Mouse (Mus musculus) hindbrain, postnatal 0 days (tissue): ENCODE measurements around the gene Atp8a1. TPM values are rescaled to one million over a fixed set of nuclear protein-coding genes. Genes with fewer than 3 reads are reported as not detected.

Source experiments
- ATAC-seq: fragments of 200-750 bp; cut with Nextera tagmentation; 2 replicates; pipeline ENCODE4 v1.8.0; 2017; ENCODE audit warnings: mild to moderate bottlenecking, moderate TSS enrichment, moderate library complexity
- DNase-seq: peaks from one replicate; pipeline ENCODE4 v3.0.0-alpha.2; 2015; ENCODE audit warnings: low spot score
- H3K27ac ChIP-seq: fragments of 300-500 bp; sonication (generic); 2 replicates; pipeline ENCODE4 v1.5.1; 2014; ENCODE audit warnings: mild to moderate bottlenecking
- H3K27me3 ChIP-seq: fragments of 300-500 bp; sonication (generic); 2 replicates; pipeline ENCODE4 v1.6.1; 2014; ENCODE audit warnings: low read length, mixed read lengths; ENCODE audit not compliant: insufficient read depth
- H3K36me3 ChIP-seq: fragments of 300-500 bp; sonication (generic); 2 replicates; pipeline ENCODE4 v1.6.1; 2014; ENCODE audit warnings: low read length, mixed read lengths; ENCODE audit not compliant: insufficient read depth
- H3K4me1 ChIP-seq: fragments of 300-500 bp; sonication (generic); 2 replicates; pipeline ENCODE4 v1.6.1; 2014; ENCODE audit warnings: antibody characterized with exemption, low read length, mixed read lengths; ENCODE audit not compliant: insufficient read depth
- H3K4me2 ChIP-seq: fragments of 300-500 bp; sonication (generic); 2 replicates; pipeline ENCODE4 v1.6.1; 2014; ENCODE audit warnings: low read depth, mild to moderate bottlenecking, low read length, moderate library complexity, mixed read lengths
- H3K4me3 ChIP-seq: fragments of 300-500 bp; sonication (generic); 2 replicates; pipeline ENCODE4 v1.5.1; 2014; ENCODE audit warnings: low read length
- H3K9ac ChIP-seq: fragments of 300-500 bp; sonication (generic); replicated peaks from 2 replicates; pipeline ENCODE4 v1.6.1; 2014; ENCODE audit warnings: mild to moderate bottlenecking, low read length, moderate library complexity, mixed read lengths
- H3K9me3 ChIP-seq: fragments of 300-500 bp; sonication (generic); 2 replicates; pipeline ENCODE4 v1.6.1; 2016; ENCODE audit warnings: low read length, mixed read lengths
- CTCF ChIP-seq: IDR thresholded peaks from 2 replicates; pipeline ENCODE4 v1.5.1; 2016; ENCODE audit warnings: antibody characterized with exemption, control low read depth, low read depth
- WGBS: fragments of 180-500 bp; shearing (Covaris S2); extraction: QIAGEN DNeasy Blood & Tissue Kit; methylation state at CpG from one replicate; pipeline ENCODE4 v1.1.7; 2014; 5-methylcytosine and 5-hydroxymethylcytosine counted together
- polyA plus RNA-seq: library from polyadenylated mRNA; unstranded; fragments of >200 nt; fragmentation: Nextera tagmentation; extraction: Ambion mirVana; gene quantifications from 2 replicates; pipeline ENCODE4 v1.2.1, GENCODE M21; 2015
- total RNA-seq: library from RNA; depleted of rRNA; stranded (reverse); fragments of >200 nt; gene quantifications from 2 replicates; pipeline ENCODE4 v1.2.3, GENCODE M21; 2014

Atp8a1 gene
- total and polyA plus RNA-seq, 2 experiments from 2014 or later: 41.1 to 78.2 TPM

DNA sequence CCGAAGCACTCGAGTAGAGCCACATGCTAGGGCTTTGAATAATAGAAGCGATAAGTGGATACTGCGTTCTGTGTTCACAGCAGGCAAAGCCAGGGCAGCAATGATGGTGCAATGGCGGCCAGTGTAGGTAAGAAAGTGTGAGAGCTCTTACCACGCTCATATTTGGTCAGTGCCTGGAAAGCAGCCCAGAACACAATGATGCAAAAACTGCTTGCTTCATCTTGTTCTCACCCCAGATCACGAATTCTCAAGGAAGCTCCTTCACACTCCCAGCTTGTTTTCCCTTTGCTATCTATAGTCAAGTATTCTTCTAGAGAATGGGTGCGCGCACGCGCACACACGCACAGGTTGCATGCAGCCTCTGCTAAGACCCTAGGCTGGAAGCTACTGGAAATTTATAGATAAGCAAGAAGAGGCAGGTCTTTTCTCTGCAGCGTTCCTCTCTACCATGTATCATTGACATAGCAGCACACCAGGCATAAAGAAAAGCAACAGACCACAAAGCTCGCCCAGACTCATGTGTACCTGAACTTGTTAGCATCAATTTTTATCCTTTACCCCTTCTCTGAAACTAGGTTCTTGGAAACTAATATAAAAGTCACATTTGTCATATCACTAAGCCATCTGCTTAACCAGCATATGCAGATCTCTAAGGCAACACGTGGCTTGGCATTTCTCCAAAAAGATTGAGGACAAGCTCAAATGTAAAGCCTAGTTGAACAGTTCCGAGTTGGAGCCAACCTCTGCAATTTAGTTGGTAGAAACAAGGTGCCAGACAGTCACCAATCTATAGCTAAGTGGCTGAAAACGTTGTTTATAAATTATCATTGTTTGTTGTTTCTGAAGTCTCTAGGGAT, 44.8 kb downstream of the Atp8a1 start:
- Histone ChIP-seq H3K4me3 (no peak overlapping the region), H3K4me2 (no peak overlapping the region), H3K27ac (no peak overlapping the region), H3K9me3 (no peaks in the 10 kb centered on the region), H3K36me3 (no peaks in the 10 kb centered on the region), H3K27me3 (no peaks in the 10 kb centered on the region), H3K4me1 (peaks cover 11% of the 10 kb centered on the region; the same call in 1 of the 2 replicates), H3K9ac (no peak overlapping the region)
- ATAC-seq: peak; percentile 28; the same call in 1 of the 2 replicates
- no peak for TF ChIP-seq CTCF
- peak; percentile 81 for DNase-seq
- 72% methylated on average over 17 of the region's 17 CpGs for WGBS

DNA sequence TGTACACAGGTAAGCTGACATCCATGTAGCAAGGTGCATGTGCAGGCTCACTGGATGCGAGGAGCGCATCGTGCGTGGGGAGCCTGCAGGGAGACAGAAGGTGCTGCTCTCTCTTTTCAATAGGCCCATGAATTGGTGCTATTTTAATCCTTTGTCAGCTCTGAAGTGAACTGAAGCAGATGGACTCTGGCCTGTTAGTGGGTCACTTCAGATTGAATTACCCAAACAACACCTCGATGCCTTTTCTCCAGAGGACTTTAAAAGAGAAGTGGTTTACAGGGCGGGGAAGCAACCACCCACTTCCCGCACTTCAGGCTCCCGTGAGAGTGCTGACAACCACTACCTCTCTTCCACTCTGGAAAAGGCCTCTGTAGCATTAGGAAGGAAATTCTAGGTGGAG, 46.4 kb downstream of the Atp8a1 start:
- no peak overlapping the region for H3K9ac ChIP-seq
- no peak overlapping the region for H3K4me3 ChIP-seq
- no peak overlapping the region for H3K27ac ChIP-seq
- ATAC-seq: no peak
- peaks cover 14% of the 10 kb centered on the region; the same call in 1 of the 2 replicates for H3K4me1 ChIP-seq
- no peak overlapping the region for H3K4me2 ChIP-seq
- DNase-seq: no peak
- H3K9me3 ChIP-seq: no peaks in the 10 kb centered on the region
- WGBS: 72% methylated on average over 8 of the region's 8 CpGs
- TF ChIP-seq CTCF: no peak
- H3K36me3 ChIP-seq: no peaks in the 10 kb centered on the region
- no peaks in the 10 kb centered on the region for H3K27me3 ChIP-seq

DNA sequence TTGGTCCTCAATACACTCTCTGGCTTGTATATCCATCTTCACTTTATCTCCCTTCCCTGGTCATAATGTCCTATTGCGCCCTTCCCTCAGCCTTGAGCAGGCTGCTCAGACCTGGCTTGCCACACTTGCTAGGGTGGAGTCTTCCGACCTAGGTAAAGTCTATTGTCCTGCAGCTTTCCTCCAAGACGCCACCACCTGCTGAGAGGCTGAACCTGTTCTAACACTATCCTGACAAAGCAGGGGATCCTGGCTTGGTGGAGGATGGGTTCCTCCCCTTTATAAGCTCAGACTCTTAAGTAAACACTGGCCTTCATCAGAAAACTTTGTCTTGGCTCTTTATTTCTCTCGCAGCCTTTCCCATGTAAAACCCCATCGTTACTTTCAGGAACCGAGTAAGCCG, 47.4 kb downstream of the Atp8a1 start:
- Histone ChIP-seq H3K27me3 (no peaks in the 10 kb centered on the region), H3K4me2 (no peak overlapping the region), H3K4me1 (peaks cover 14% of the 10 kb centered on the region; the same call in 1 of the 2 replicates), H3K4me3 (no peak overlapping the region), H3K36me3 (no peaks in the 10 kb centered on the region), H3K9me3 (no peaks in the 10 kb centered on the region), H3K9ac (no peak overlapping the region), H3K27ac (no peak overlapping the region)
- ATAC-seq: no peak
- WGBS: 84% methylated on average over 7 of the region's 7 CpGs
- no peak for TF ChIP-seq CTCF
- no peak for DNase-seq

DNA sequence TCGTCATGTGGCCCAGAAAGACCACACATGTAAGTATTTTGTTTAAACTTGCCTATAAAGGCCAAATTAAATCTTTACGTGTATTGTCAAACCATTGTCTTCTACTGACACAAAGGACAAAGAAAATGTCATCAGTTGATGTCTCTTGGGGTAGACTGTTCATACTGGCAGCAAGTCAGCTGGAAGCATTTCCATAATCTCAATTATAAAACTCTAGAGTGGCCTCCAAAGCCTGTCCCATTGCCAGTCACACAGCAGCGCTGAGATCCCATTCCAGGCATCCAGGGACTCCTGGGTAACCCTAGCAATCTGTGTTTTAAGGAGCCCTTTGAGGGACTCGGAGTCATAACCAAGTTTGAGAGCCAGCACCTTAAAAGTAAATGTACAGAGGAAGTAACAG, 48.9 kb downstream of the Atp8a1 start:
- no peak for TF ChIP-seq CTCF
- Histone ChIP-seq H3K4me1 (peaks cover 14% of the 10 kb centered on the region; the same call in 1 of the 2 replicates), H3K36me3 (no peaks in the 10 kb centered on the region), H3K4me2 (no peak overlapping the region), H3K27me3 (no peaks in the 10 kb centered on the region), H3K4me3 (no peak overlapping the region), H3K9ac (no peak overlapping the region), H3K9me3 (no peaks in the 10 kb centered on the region), H3K27ac (no peak overlapping the region)
- ATAC-seq: no peak
- peak; percentile 47 for DNase-seq
- 38% methylated on average over 4 of the region's 4 CpGs for WGBS

DNA sequence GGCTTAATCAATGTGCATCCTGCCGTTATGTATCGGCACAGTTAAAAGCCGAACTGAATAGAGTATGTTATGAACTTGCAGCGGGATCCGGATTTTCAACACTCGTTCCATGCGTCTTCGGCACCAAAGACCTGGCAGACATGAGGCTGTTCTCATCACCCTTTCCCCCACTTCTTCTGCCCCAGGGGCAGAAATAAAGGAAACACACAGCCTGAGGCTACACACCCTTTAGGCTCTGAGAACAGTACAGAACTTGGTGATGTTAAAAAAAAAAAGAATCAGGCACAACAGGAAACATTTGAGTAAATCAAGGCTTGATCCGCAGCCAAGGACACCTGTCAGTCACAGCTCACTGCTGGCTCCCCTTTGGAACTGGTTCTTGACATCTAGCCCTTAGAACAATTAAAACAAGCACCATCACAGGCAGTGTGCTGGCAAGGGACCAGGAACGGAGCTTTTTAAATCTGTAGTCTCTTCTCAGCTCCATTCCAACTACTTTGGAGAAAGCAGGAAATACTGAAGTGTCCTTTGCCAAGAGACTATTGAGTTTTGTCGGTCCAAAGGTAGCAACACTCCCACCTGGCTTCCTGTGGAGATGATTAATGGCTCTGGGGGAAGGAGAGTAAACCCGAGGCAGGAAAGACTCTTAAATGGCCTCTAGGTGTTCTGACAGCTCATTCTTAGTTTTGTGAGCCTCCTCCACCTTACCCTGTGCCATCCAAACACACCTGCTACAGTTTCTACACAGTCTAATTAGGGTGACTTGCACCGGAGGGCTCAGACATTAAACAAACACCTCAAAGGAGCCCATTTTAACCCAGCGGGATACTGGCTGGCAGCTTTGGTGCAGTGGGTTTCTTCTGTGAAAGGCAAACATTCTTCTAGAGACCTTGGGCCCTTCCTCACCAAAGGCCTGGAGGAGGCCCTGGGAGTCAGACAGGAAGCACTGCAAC, 50.0 kb downstream of the Atp8a1 start:
- H3K4me1 ChIP-seq: peaks cover 12% of the 10 kb centered on the region; the same call in 1 of the 2 replicates
- no peaks in the 10 kb centered on the region for H3K36me3 ChIP-seq
- H3K9me3 ChIP-seq: no peaks in the 10 kb centered on the region
- H3K27me3 ChIP-seq: no peaks in the 10 kb centered on the region
- H3K4me2 ChIP-seq: 0 out of 2 replicates have a peak overlapping the region, but pooled peaks have one; percentile 13
- ATAC-seq (peak; percentile 33; the same call in 1 of the 2 replicates), DNase-seq (peak; percentile 49)
- H3K27ac ChIP-seq: peak overlapping the region; percentile 4; the same call in 1 of the 2 replicates
- no peak for TF ChIP-seq CTCF
- 36% methylated on average over 14 of the region's 14 CpGs for WGBS
- H3K4me3 ChIP-seq: no peak overlapping the region
- no peak overlapping the region for H3K9ac ChIP-seq

DNA sequence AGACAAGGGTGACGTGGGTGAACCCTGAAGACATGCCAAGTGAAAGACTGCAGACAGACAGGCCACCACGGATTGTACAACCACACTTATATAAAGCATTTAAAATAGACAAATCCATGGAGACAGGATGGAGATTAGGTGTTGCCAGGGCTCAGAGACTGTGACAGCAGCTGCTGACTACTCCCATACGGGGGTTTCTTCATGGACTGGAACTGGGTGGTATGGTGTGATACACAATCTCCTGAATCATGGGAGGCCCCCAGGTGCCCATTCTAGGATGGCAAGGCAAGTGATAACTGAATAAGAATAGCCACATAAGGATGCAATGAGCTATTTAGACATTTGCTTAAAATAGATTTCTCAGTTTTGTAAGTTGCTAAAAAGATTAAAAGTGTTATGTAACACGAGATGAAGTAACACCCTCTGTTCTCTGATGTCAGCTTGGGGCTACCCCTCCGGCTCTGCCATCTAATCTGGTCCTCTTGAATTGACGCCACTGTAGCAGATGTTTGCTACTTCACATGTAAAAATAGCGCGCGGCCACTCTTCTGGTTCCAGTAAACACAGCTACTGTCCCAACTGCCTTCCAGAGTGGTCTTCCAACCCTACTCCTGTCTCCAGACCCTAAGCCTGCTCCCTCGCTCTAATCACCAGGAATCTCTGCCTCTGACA, 53.0 kb downstream of the Atp8a1 start:
- DNase-seq (no peak), ATAC-seq (no peak)
- Histone ChIP-seq H3K36me3 (no peaks in the 10 kb centered on the region), H3K4me3 (no peak overlapping the region), H3K9me3 (no peaks in the 10 kb centered on the region), H3K4me1 (peaks cover 11% of the 10 kb centered on the region; the same call in 1 of the 2 replicates), H3K27ac (no peak overlapping the region), H3K4me2 (no peak overlapping the region), H3K27me3 (no peaks in the 10 kb centered on the region), H3K9ac (no peak overlapping the region)
- WGBS: 75% methylated on average over 10 of the region's 10 CpGs
- TF ChIP-seq CTCF: no peak
